Mouse (Mus musculus): Measurements from ENCODE around the gene Klhl6. TPM values are rescaled to one million over a fixed set of nuclear protein-coding genes. Genes with fewer than 3 reads are reported as not detected.
A peak's percentile ranks its signal among the peaks of the same experiment; 100 is the strongest.

Gene Klhl6
- total and polyA plus RNA-seq, 3 experiments: 39.2 to 66.8 (median 65.0) TPM

DNA sequence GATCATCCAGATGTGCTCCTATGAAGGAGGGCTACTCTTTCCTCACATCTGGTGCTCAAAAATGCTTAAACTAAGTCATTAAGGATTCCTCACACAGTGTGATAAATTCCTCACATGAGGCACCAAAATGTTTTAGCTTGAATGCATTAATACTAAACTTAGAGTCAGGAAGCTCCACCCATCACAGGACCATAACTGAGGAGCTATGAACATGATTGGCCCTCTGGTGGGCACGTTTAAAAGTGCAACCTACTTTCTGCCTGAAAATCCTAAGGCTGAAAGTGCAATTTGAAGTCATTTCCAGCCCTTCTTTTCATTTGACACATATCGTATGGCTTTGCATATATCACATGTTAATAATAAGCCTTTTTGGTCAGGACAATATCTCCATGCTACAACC, 75.7 kb downstream of the Klhl6 start:
- Histone ChIP-seq H3K4me3 (replicated peaks in 1 of 3; ENCODE audit: low read depth in 2 of 3, low read length in 2 of 3, poor library complexity in 1 of 3) (no peak overlapping the region), H3K27me3 (replicated peaks) (no peaks in the 10 kb centered on the region), H3K9me3 (replicated peaks; ENCODE audit: low read length) (no peaks in the 10 kb centered on the region), H3K27ac (ENCODE audit: insufficient read depth, low read depth) (no peak overlapping the region), H3K4me2 (ENCODE audit: insufficient read depth, low read depth, poor library complexity, severe bottlenecking) (no peak overlapping the region), H3K9ac (ENCODE audit: insufficient read depth, low read depth) (no peak overlapping the region), H3K4me1 (ENCODE audit: control insufficient read depth in 1 of 2, insufficient read depth in 2 of 2) (peaks cover 7 to 47% of the 10 kb centered on the region in 2 experiments), H3K79me2 (replicated peaks; ENCODE audit: control insufficient read depth, extremely low read depth, insufficient read depth, poor library complexity, severe bottlenecking) (no peaks in the 10 kb centered on the region), H3K36me3 (replicated peaks in 1 of 2; ENCODE audit: control insufficient read depth in 1 of 2, insufficient read depth in 1 of 2, low read length in 1 of 2) (no peaks in the 10 kb centered on the region)
- 0 out of 2 replicates have a peak, but pooled peaks have one; percentile 37 for TF ChIP-seq MYC (IDR thresholded peaks at IDR 0.05; ENCODE audit: low read depth, low read length)
- TF ChIP-seq MAZ (IDR thresholded peaks at IDR 0.05; ENCODE audit: low read depth, low read length): 0 out of 2 replicates have a peak, but pooled peaks have one; percentile 35
- peak; percentile 90 for TF ChIP-seq SMC3 (IDR thresholded peaks at IDR 0.05; ENCODE audit: low read depth, low read length)
- TF ChIP-seq TBP (conservative IDR thresholded peaks at IDR 0.05; ENCODE audit: low read depth, low read length): no peak
- 0 out of 2 replicates have a peak, but pooled peaks have one; percentile 25 for TF ChIP-seq HCFC1 (IDR thresholded peaks at IDR 0.05; ENCODE audit: low read depth, low read length)
- TF ChIP-seq NELFE (IDR thresholded peaks at IDR 0.05; ENCODE audit: low read depth, low read length): peak; percentile 24; the same call in 1 of the 2 replicates
- peak; percentile 24; the same call in 1 of the 2 replicates for TF ChIP-seq ZC3H11A (IDR thresholded peaks at IDR 0.05; ENCODE audit: low read depth, low read length)
- peak; percentile 44; the same call in 1 of the 2 replicates for TF ChIP-seq BHLHE40 (IDR thresholded peaks at IDR 0.05; ENCODE audit: low read depth, low read length)
- TF ChIP-seq MXI1 (IDR thresholded peaks at IDR 0.05; ENCODE audit: low read depth, low read length): no peak
- peak; percentile 63; the same call in 1 of the 2 replicates for TF ChIP-seq MEF2A (IDR thresholded peaks at IDR 0.05; ENCODE audit: borderline replicate concordance, low read depth, low read length)
- TF ChIP-seq RAD21 (IDR thresholded peaks at IDR 0.05; ENCODE audit: low read depth, low read length): peak; percentile 73
- peak; percentile 87 to 94 for TF ChIP-seq CTCF (conservative IDR thresholded peaks at IDR 0.05 in 1 of 2, IDR thresholded peaks at IDR 0.05 in 1 of 2; ENCODE audit: low read depth in 2 of 2, low read length in 2 of 2)
- TF ChIP-seq RCOR1 (conservative IDR thresholded peaks at IDR 0.05; ENCODE audit: low read depth, low read length): no peak
- no peak for TF ChIP-seq USF1 (IDR thresholded peaks at IDR 0.05; ENCODE audit: low read depth, low read length)
- TF ChIP-seq UBTF (IDR thresholded peaks at IDR 0.05; ENCODE audit: low read depth, low read length): no peak
- TF ChIP-seq IRF4 (IDR thresholded peaks at IDR 0.05; ENCODE audit: low read depth, low read length): peak; percentile 49; the same call in 1 of the 2 replicates
- TF ChIP-seq ZKSCAN1 (IDR thresholded peaks at IDR 0.05; ENCODE audit: borderline replicate concordance, low read depth, low read length): no peak
- TF ChIP-seq ELF1 (IDR thresholded peaks at IDR 0.05; ENCODE audit: low read depth, low read length): 0 out of 2 replicates have a peak, but pooled peaks have one; percentile 33
- TF ChIP-seq E2F4 (IDR thresholded peaks at IDR 0.05; ENCODE audit: insufficient replicate concordance, low read depth, low read length): no peak
- no peak for TF ChIP-seq USF2 (conservative IDR thresholded peaks at IDR 0.05; ENCODE audit: low read depth, low read length)
- no peak for TF ChIP-seq JUN (IDR thresholded peaks at IDR 0.05; ENCODE audit: insufficient read depth, low read depth, low read length)
- DNase-seq (ENCODE audit: extremely low read depth): peak; percentile 81
- dilution Hi-C loops (cut with MboI; ENCODE audit: extremely low pct_ligation_motif_present, extremely low pct_unique_long_range_greater_than_20kb, low sequenced_read_pairs) (no loop called here), in situ Hi-C loops (cut with MboI; ENCODE audit: low pct_ligation_motif_present, low pct_unique_long_range_greater_than_20kb, low sequenced_read_pairs) (loop anchor here (10.0 kb wide), 1 partner anchor 188 kb away; the partner anchor contains the start of gene Klhl24)
